Comparison of ENCODE assay signal across 8 mouse cellular contexts in the genomic region with DNA sequence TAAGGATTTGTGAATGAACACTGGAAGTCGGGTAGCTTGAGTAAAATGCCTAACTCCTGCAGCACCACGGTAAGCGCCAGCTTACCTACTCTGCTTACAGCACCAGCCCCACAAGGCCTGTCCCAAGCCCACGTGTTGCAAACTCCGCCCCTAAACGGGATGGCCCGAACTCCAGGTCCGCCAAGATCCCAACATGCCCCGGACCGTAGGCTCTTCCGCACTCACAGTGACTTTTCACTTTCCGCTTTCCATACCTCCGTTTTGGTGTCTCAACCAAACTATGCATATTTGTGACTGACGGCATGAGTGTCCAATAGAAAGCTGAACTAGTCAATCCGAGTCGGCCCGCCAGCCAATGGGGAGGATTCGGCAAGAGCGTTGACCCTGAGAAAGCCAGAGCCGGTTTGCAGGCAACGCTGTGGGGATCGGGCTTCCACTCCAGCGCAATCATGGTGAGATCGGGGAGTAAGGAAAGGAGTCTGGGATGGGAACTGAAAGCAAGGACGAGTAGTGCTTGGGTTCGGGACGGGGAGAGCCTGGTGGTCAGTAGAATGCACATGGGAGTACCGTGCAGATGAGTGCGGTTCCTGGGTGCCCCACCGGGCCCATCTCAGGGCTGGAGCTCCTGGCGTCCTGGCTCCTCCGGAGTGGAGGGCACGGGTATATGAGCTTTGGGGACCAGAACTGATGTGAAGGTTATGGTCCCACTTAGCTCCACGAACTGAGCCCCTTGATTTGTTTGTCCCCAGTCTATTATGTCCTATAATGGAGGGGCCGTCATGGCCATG. TPM values are rescaled to one million over a fixed set of nuclear protein-coding genes. Genes with fewer than 3 reads are reported as not detected.
DNase-seq lines count a peak whose midpoint lies in the region; ATAC-seq lines count a peak whose summit lies in the region.

A gene (plus strand): TSS at position 361 of the 788 bp plus-strand sequence.

- intact Hi-C loops in gastrocnemius, postnatal 14 days (cut with DNase I; ENCODE audit: low total_unique reads) = no loop called here
- intact Hi-C loops in left cerebral cortex, postnatal 10 days (cut with DNase I) = loop anchor here (5.0 kb wide), 1 partner anchor 39 kb away; a partner anchor contains a TSS

- peak; percentile 88 for ATAC-seq in inflammation-experienced regulatory T-cells, adult 6 months
- peak; percentile 87 for ATAC-seq in megakaryocyte-erythroid progenitor cell, adult 5-6 weeks (replicated peaks; ENCODE audit: low FRiP score, low TSS enrichment, poor library complexity, severe bottlenecking)

- peak; percentile 98 to 100 for DNase-seq in adrenal gland, adult (ENCODE audit: inconsistent age in 2 of 2, low spot score in 1 of 2)
- peak; percentile 100 for DNase-seq in embryo, embryonic 10.5 days (ENCODE audit: low spot score)
- peak; percentile 98 for DNase-seq in gastrocnemius, postnatal 14 days
- DNase-seq in left cerebral cortex, postnatal 10 days (ENCODE audit: extremely low spot score in 1 of 2, low spot score in 2 of 2) = peak; percentile 99 to 100
- DNase-seq in right cerebral cortex, postnatal 25 days = peak; percentile 98
- peak; percentile 96 to 99 for DNase-seq in urinary bladder, postnatal 4 days (ENCODE audit: low spot score in 2 of 2)

RNA-seq across cellular contexts. Expression of the gene that starts here (rescaled TPM):
- 100 to 1,000 TPM; 146 to 154 TPM for total RNA-seq in gastrocnemius, postnatal 14 days (2021)
- polyA plus RNA-seq in inflammation-experienced regulatory T-cells, adult 6 months (2017; shearing (Covaris generic)) = 100 to 1,000 TPM; 461 to 576 (median 475) TPM
- total RNA-seq in left cerebral cortex, postnatal 10 days (2021) = 100 to 1,000 TPM; 153 to 159 TPM
- total RNA-seq in megakaryocyte-erythroid progenitor cell, adult 5-6 weeks (2014; fragmentation: Nextera tagmentation) = 226 and 360 TPM in 2 replicates
- 171 and 175 TPM in 2 replicates for total RNA-seq in megakaryocyte-erythroid progenitor cell, adult 5-6 weeks (2017)

Comparison
In these comparisons a context has a peak if more than half of its experiments do, and no peak if none do; other contexts are left out.
1. Peak in every context shown above with its lines: DNase-seq and ATAC-seq.